Mouse (Mus musculus): ENCODE measurements around the gene Kdm4b.

Kdm4b gene

DNA sequence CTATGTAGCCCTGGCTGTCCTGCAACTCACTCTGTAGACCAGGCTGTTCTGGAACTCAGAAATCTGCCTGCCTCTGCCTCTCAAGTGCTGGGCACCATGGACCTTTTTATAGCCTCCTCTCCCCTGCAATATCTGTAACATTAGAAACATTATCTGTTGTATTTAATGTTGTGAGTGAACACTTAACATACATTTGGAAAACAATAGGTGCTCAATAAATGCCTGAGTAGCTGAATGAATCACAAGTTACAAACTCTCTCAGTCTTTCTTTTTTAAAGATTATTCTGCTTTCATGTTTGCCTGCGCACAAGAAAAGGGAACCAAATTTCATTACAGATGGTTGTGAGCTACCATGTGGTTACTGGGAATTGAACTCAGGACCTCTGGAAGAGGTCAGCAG is 27.6 kb upstream of the Kdm4b start:
- no peak for DNase-seq (ENCODE audit: low read depth, low spot score)

DNA sequence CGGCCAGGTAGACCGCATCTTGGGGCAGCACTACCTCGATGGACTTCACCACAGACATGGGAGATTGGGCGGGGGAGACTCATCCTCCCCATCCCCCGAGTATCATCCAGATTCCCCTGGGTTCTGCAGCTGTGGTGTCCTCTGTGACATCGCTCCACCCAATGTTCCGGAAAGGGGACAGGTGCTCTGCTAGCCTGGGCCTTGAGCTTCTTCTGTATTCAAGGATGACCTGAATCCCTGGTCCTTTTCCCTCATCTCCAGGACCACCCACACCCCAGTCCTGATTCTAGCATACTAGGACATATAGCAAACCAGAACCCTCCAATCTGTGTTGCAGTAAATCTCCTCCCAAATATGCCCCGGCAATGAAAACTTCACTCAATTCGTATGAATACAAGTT is 25.7 kb upstream of the Kdm4b start, which contains the start of gene Arrdc5:
Gene Arrdc5, minus strand, starts transcription at position 101 of the 400 bp plus-strand sequence.
- no peak for DNase-seq (ENCODE audit: low read depth, low spot score)

DNA sequence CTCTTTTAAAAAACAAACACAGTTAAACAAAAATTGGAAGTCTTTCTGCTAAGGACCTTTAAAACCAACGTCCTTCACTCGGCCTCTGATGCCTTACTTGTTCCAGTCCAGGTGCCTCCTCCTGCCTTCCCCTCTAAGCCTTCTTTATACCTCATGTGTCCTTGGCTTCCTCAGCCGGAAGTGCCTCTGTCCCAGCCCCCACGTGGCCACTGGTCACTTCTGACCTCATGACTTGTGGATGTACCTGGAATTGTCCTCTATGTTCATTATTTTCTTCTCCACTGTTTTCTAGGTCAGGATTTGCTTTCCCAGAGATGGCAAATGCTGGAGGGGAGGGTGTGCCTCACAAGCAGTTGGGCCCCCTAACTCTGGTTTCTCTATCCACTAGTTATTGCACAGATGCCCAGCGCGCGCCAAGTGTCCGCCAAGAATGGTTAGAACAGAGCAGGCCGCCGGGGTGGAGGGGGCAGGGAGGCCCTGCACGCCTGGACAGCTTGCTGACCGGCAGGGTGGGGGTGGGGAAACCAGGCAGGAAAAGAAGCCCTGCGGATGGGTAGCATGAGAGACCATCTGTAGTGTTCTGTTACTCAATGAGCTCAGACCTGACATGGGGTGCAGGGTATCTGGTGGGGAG is 23.4 kb upstream of the Kdm4b start:
- no peak for DNase-seq (ENCODE audit: low read depth, low spot score)

DNA sequence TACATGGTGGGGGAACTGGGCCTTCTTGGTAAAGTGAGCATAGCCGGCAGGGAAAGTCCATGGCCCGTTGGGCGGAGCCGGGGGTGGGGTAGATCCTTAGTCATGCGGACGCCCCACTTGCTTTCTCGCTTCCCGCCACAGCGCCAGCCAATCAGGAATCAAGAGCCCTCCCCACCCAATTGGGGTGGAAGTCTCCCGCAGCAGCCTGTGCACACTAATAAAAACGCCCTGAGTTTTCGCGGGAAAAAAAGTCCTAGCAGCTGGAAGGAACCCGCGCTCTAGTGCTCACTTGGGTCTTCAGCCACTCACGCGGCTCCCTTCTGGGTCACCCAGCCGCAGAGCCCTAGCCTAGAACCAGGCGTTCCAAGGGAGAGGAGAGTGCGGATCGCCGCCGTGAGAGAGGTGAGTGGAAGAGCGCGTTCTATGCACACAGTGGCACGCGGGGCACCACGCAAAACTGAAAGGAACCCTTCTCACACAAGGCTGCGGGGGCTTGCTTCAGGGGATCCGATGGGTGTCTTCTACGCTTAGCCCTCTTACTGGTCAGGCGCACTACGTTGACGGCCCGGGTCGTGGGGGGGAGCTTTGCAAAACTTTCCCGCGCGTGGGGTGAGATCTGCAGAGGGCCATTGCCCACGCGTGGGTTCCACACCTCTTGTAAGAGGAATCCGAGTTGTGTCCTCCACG is 22.6 kb upstream of the Kdm4b start, which contains the start of gene Uhrf1:
Gene Uhrf1, plus strand, starts transcription at position 162 of the 687 bp plus-strand sequence.
- DNase-seq (ENCODE audit: low read depth, low spot score), result peak; percentile 87

DNA sequence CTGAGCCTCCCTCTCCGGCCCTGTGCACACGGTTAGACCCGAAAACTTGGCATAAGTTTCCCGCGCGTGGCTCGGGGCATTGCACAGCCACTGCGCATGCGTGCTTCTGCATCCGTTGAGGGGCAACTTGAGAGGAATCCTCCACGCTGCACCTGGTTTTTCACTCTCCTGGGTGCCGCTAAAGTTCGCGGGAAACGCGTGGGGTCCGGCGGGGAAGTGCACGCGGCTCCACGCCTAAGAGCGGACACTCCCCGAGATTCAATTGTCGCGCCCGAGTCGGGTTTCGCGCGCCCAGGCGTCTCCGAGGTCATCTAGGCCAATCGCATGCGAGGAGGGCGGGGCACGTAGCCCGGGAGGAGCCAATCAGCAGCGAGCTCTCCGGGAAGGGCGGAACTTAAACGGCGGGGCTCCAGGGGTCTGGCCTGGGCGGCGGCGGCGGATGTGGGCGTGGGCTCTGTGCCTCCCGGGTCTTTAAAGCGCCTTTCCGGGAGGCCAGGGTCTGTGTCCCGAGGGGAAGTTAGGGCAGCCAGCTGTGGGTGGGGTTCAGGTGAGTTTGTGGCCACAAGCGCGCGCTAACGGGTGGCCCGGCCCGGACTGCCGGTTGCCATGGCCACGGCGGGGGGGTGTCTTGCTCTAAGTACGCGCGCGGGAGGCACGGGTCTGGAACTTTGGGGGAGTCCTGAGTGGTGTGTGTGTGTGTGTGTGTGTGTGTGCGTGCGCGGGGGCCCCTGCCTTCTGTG is 21.8 kb upstream of the Kdm4b start:
- peak; percentile 94 for DNase-seq (ENCODE audit: low read depth, low spot score)

DNA sequence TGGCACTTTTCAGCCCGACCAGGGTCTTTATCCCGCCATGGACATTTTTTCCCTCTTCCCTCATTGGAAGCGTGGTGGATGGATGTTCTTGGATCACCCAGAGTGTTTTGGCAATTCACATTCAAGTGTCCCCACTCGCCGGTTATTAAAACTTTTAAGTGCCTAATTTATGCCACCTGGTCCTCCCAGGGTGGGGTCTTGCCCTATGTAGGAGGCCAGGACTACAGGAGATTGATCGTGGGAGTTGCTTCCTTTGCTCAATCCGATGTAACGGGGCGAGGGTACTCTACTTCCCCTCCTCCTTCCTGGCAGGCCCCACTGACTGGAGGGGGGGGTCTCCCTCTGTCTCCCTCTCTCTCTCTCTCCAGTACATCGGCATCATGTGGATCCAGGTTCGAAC is 21.1 kb upstream of the Kdm4b start:
- DNase-seq (ENCODE audit: low read depth, low spot score), result no peak

DNA sequence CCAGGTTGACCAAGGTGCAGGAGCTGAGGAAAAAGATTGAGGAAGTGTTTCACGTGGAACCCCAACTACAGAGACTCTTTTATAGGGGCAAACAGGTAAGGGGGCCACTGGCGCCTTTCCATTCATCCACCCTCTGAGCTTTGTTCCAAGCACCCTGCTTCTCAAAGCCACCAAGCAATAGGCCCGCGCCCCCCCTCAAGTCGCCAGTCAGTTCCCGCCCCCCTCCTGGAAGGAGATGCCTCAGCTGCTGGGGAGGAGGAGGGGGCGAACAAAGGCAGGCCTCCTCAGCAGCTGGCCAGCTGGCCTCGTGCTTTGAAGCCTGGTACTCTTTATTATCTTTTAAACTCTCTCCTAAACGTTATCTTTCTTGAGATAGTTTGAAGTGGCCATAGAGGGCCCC is 20.7 kb upstream of the Kdm4b start:
- DNase-seq (ENCODE audit: low read depth, low spot score), result no peak

DNA sequence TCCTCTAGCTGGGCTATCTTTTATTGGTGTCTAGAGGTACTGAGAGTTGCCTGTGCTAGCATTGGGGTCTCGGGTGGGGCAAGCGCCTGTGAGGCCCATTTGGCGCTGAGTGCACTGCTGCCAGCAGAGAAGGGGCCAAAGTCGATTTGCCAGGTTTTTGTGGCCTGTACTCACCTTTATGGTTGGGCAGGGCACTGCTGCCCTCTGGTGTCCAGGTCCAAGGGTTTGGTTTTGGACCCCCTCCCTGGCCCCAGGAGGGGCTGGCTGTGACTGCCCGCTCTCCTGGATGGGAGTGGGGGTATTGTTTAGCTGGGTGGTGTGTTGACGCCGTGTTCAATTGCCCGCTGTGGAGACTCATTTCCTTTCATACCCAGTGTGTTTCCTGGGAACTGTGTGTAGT is 20.0 kb upstream of the Kdm4b start:
- DNase-seq (ENCODE audit: low read depth, low spot score), result no peak

DNA sequence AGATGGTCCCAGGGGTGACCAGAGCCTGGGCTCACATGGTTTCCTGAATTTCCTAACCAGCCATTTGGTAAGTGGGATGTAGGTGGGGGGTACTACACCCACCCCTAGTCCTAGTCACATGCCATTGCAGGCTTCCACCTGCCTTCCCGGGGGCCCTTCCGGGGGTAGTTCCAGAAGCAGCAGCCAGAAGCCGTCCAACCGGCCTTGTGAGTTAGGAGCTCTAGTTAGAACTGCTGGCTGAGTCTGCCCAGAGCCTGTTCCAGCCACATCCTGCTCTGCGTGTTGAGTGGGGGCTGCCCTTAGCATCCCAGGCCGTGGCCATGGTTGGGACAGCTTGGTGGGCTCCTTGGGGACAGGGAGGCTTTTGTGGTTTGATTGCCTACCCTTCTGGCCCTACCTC is 17.8 kb upstream of the Kdm4b start:
- DNase-seq (ENCODE audit: low read depth, low spot score), result no peak

DNA sequence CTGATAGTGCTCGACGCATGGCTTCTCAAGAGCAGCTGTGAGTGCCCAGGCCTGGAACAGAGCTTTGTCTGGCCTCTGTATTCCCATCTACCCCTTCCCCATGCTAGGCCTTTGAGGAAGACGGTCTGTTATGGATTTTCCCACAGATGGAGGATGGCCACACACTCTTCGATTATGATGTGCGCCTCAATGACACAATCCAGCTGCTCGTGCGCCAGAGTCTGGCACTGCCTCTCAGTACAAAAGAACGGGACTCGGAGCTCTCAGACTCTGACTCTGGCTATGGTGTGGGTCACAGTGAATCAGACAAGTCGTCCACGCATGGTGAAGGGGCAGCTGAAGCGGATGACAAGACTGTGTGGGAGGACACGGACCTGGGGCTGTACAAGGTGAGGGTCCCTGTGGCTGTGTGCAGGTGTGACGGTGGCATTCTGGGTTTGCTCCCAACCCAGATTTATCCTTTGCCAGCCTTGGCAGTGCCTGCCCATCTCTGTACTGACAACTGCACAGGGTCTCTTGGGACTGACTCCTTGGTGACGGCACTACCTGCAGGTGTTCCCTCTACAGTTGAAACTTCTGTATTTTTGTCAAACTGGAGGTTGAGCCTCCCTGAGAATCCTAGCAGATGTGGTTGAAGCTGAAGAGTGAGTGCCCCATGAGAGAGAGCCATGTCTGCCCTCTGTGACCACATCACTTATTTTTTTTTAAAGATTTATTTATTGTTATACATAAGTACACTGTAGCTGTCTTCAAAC is 16.5 kb upstream of the Kdm4b start:
- DNase-seq (ENCODE audit: low read depth, low spot score), result no peak

DNA sequence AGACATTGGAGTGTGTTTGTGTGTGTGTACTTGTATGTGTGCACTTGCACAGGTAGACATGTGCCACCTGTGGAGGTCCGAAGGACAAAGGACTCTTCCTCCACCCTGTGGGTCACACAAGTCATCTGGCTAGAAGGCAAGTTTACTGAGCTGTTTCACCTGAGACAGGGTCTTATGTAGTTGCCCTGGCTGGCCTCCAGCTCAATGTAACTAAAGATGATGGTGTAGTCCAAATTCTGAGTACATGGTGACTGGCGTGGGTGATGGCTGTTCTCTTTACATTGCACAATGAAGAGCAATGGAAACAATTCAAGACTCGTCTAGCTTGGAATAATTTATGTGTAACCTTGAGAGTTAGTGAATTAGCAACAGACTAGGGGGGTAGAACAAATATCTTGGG is 1.4 kb upstream of the Kdm4b start:
- DNase-seq (ENCODE audit: low read depth, low spot score), result no peak

DNA sequence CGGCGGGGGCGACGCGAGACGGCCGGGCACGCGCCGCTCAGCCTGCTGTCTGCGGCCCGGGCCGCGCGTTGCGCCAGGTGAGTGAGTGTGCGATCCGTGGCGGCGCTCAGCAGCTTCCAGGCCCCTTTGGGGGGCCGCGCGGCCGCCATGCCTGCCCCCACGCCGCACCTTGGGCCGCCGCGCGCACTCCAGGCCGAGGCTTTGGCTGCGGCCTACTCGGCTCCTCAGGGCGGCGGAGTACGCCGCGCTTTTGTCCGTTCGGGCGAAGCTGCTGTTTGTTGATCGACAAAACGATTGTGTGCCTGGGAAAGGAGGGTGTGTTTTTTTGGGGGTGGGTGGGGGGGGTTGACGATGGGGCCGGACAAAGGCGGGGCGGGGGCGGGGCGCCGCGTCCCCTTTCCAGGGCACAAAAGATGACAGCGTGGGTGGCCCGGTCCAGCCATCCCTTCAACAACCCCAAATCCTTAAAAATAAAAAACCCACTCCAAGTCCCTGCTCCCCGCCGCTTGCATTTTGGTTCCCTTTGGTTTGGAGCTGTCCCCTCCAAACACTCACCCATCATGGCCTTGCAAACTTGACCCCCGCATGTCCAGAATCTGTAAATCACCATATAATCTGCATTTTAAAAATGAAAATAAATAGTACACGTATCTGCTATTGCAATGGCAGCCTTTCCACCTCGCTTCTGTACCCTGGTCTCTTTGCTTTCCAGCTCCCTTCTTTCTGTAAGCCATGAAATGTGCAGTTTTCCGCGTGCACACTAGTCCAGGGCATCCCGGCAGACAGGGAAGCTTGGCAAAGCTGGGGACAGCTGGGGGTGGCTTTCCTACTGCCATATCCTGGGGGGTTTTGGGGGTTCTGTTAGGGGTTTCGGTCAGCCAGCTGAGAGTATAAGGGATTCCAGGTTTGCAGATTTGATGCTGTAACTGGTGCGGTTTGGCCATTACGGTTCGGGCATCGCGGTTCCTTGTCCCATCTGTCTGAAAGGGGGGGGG is 588 bp downstream of the Kdm4b start:
- DNase-seq (ENCODE audit: low read depth, low spot score), result no peak

DNA sequence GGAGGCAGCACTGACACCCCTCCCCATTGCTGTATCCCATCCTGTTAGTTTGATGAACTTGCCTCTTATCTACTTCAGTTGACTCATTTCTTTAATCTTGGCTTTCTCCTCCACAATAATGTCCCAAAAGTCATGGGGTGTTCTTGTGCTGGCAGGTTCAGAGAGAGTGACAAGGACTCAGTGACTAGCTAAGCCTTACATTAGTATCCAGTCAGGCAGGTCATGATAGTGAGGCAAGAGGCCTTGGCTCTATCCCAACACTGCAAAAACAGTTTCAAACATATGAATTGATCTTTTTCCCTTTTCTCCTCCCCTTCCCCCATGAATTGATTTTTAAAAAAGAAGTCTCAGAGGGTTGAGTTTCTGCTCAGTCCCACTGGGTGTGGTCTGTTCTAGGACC is 3.4 kb downstream of the Kdm4b start:
- no peak for DNase-seq (ENCODE audit: low read depth, low spot score)

DNA sequence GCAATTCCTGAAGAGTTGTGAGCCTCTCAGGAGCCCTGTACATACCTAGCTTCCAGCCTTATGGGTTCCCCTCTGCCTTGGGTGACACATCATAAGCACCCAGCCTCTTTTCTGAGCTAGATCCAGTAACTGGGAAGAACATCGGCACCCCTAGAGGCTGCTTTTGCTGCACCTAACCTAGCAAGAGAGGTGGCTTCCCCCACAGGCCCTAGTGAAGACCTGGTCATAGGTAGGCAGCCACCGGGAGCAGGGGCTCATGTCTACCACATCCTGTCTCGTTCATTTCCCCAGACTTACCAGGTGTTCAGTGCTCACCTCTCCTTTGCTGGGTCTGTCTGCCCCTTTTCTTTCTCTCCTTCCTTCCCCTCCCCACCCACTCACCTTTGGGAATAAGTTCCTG is 4.5 kb downstream of the Kdm4b start:
- no peak for DNase-seq (ENCODE audit: low read depth, low spot score)

DNA sequence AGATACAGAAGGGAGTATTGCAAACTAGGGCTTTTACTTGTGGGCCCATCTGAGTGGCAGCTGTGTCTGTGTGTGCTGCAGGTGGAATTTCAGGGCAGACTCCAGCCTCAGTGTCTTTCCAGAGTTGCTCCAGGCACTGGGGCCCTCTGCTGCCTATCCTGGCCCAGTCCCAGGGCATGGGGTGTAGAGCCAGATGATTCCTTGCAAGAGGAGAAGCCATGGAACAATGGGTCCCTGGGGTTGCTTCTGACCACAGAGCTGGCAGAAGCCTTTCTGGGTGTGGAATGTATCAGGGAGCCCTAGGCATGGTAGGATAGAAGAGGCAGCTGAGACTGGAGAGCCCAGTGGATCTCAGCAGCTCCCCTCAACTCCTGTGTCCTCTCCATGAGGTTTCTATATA is 5.4 kb downstream of the Kdm4b start:
- no peak for DNase-seq (ENCODE audit: low read depth, low spot score)

DNA sequence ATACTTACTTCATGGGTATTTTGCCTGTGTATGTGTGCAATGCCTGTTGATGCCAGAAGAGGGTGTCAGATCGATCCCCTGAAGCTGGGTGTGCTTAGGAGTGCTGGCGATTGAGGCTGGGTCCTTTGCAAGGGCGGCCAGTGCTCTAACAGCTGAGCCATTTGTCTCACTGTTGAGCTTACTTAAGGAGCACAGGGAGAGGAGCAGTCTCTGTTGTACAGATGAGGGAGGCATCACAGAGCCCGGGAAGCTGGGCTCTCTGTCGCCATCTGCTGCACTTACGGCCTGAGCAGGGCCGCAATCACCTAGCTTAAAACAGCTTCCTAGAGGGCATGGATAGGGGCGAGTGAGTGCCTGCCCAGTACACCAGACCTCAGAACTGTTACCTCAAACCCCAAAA is 7.1 kb downstream of the Kdm4b start:
- no peak for DNase-seq (ENCODE audit: low read depth, low spot score)

DNA sequence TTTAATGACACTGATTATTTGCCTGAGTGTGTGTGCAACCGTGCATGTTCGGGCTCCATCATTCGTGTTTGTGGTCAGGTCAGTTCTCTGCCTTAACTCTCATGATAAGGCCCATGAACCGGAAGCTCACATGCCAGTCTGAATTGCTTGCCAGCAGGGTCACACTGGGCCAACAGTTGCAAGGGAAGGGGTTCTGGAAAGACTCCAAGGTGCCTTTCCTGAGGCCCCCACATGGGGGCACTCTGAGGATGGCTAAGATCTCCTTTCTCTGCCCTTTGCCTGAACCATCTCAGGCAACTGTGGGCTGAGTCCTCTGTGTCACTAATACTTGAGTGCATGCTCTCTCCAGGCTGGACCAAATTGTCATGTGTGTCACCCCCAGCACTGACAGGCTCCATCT is 11.3 kb downstream of the Kdm4b start:
- DNase-seq (ENCODE audit: low read depth, low spot score), result no peak

DNA sequence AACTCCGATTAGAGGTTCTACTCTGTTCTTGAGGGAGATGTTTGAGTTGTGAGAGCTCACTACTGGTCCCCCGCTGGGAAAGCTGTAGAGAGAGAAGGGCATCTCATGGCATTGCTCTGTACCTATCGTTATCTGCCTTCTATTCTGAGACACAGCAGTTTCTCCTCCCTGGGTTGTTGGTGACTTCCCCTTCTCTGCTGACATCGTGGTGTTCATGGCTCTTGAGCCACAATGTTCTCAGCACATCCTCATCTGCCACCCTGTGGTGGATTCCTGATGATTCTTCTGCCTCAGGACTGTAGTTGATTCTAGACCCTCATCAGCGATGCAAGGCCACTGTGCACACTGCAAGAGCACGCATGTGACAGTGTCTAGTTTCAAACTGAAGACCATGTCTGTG is 11.9 kb downstream of the Kdm4b start:
- no peak for DNase-seq (ENCODE audit: low read depth, low spot score)

DNA sequence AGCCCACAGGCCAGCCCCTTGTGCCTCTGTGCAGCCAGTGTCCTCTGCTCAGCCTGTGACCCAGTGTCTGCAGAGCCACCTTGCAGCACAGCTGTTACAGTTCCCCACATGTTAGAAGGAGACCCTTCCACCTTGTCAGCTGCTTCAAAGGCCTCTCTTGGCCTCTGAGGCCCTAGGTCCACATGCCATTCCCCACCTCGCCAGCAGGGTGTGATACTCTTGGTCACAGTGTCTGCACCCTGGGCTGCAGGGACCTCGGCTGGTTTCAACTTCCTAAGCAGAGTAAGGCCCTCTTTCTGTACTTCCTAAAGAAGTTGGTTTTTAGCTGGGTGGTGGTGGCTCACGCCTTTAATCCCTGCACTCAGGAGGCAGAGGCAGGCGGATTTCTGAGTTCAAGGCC is 13.0 kb downstream of the Kdm4b start:
- DNase-seq (ENCODE audit: low read depth, low spot score), result no peak

DNA sequence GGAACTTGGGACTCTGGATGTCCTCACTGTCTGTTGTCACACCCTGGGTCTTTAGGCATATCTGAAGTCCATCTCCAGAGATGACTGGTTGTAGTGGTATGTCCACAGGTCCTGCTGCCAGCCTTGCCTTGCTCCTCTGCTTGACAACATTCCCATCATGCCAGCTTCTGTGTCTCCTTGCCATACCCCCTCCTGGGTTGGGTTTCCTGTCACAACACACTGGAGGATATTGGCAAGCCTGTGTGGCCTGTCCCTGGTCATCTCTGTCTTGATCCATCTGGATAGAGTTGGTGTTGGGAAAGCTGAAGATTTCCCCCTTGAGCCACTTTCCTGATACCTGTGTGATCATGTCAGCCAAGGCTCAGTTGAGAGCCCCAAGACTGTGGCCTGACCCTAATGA is 14.9 kb downstream of the Kdm4b start:
- no peak for DNase-seq (ENCODE audit: low read depth, low spot score)

DNA sequence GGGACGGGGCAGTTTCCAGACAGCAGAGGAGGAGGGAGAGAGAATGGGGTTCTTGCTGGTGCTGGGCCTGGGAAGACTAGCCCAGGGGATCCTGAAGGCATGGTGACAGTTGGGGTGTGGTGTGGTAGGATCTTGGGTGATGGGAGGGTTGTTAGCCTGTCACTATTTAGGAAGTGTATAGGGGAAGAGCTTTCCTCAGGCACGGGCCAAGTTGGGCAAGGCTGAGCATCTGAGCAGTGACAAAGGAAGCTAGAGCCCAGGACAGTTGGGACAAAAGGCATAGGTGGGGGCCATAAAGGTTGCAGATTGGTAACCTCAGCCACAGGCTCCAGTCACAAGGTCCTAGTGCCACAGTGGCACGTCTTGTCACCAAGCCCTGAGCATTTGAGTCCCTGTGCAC is 17.6 kb downstream of the Kdm4b start:
- DNase-seq (ENCODE audit: low read depth, low spot score), result no peak
